Mouse (Mus musculus) lung, postnatal 0 days (tissue): ENCODE measurements at regions not wholly inside any gene's neighbourhood (a gene's known extent, or its start where the extent isn't known, plus 50 kb on each side); places are given as distances from the start of the nearest gene placed in this dataset.

Experiments
- ATAC-seq: fragments of 200-750 bp; cut with Nextera tagmentation; 2 replicates; pipeline ENCODE4 v1.8.0; 2017; ENCODE audit warnings: moderate library complexity
- DNase-seq: peaks from one replicate; pipeline ENCODE4 v3.0.0-alpha.2; 2016; ENCODE audit warnings: low spot score
- H3K27ac ChIP-seq: fragments of 300-500 bp; sonication (generic); 2 replicates; pipeline ENCODE4 v1.5.1; 2014; ENCODE audit warnings: antibody characterized with exemption, mild to moderate bottlenecking, low read length, mixed read lengths
- H3K27me3 ChIP-seq: fragments of 300-500 bp; sonication (generic); replicated peaks from 2 replicates; pipeline ENCODE4 v1.6.1; 2014; ENCODE audit warnings: low read length, mixed read lengths; ENCODE audit not compliant: insufficient read depth
- H3K36me3 ChIP-seq: fragments of 300-500 bp; sonication (generic); 2 replicates; pipeline ENCODE4 v1.6.1; 2014; ENCODE audit warnings: low read length, mixed read lengths; ENCODE audit not compliant: insufficient read depth
- H3K4me1 ChIP-seq: fragments of 300-500 bp; sonication (generic); 2 replicates; pipeline ENCODE4 v1.6.1; 2014; ENCODE audit warnings: antibody characterized with exemption, low read depth, low read length, mixed read lengths; ENCODE audit not compliant: insufficient read depth
- H3K4me2 ChIP-seq: fragments of 300-500 bp; sonication (generic); replicated peaks from 2 replicates; pipeline ENCODE4 v1.6.1; 2014; ENCODE audit warnings: low read depth, mild to moderate bottlenecking, low read length, moderate library complexity, mixed read lengths
- H3K4me3 ChIP-seq: fragments of 300-500 bp; sonication (generic); 2 replicates; pipeline ENCODE4 v1.5.1; 2014; ENCODE audit warnings: low read depth, low read length
- H3K9ac ChIP-seq: fragments of 300-500 bp; sonication (generic); replicated peaks from 2 replicates; pipeline ENCODE4 v1.6.1; 2014; ENCODE audit warnings: low read depth, mild to moderate bottlenecking
- H3K9me3 ChIP-seq: fragments of 300-500 bp; sonication (generic); 2 replicates; pipeline ENCODE4 v1.6.1; 2016; ENCODE audit warnings: low read length, mixed read lengths
- CTCF ChIP-seq: IDR thresholded peaks from 2 replicates; pipeline ENCODE4 v1.5.1; 2016; ENCODE audit warnings: antibody characterized with exemption, mild to moderate bottlenecking
- EP300 ChIP-seq: IDR thresholded peaks from 2 replicates; pipeline ENCODE4 v1.6.1; 2016; ENCODE audit warnings: antibody characterized with exemption, mild to moderate bottlenecking, control low read depth
- WGBS: fragments of 180-500 bp; shearing (Covaris S2); extraction: QIAGEN DNeasy Blood & Tissue Kit; methylation state at CpG from one replicate; pipeline ENCODE4 v1.1.7; 2014; 5-methylcytosine and 5-hydroxymethylcytosine counted together

DNA sequence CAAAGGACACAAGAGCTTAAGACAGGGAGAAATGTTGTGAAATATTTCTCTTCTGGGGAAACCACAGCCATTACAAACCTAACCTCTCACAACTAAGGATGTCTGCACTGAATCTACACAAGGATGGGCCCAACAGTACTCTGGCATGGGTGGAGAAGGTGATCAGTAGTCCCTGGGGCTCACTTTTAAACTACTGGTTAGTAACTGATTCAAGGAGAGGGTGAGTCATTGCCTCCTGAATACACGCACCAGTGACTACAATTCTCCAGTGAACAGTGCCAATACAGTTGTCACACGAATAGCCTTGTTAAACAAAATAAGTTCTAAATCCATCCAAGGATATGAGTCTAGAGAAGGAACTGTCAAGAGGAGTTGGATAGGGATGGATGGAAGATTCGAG is 232.6 kb upstream of the Gm21830 start:
- H3K27me3 ChIP-seq: no peaks in the 10 kb centered on the region
- ATAC-seq: no peak

DNA sequence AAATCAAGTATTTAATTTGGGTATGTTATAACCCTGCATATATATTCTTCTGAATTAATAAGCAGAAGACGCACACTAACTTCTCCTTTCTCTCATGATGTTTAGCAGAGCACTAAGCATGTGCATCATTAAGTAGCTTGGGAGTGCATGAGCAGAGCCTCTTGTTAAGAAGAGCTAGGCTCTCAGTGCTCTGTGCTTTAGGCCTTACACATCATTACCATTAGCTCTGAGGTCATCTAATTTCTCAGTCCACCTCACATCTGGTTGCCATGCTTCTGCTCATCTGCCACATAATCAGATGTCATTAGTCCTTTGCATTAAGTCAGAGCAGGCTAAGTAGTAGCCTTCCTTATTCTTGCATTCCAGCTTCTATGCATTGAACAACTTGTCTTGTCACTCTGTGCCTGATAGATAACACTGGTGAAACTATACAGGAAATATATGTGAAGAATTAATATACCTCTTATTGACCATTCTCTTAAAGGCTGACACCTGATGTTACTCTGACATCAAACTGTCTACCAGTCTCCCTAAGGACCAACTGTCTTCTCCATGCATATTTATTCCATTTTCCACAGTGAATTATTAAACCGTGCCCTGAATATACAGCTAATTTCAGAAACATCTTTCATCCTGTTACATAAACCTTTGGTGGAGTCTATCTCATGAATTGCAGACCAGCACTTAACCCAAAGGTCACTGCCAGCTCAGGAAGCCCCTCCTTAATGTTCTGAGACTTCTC is 192.3 kb upstream of the Gm21830 start:
- DNase-seq (no peak), ATAC-seq (no peak)
- 67% methylated on average over 2 of the region's 2 CpGs for WGBS
- no peaks in the 10 kb centered on the region for H3K27me3 ChIP-seq
- no peak overlapping the region for H3K4me3 ChIP-seq
- H3K36me3 ChIP-seq: no peaks in the 10 kb centered on the region
- H3K9ac ChIP-seq: no peak overlapping the region
- H3K9me3 ChIP-seq: no peaks in the 10 kb centered on the region
- no peak for TF ChIP-seq EP300
- TF ChIP-seq CTCF: no peak
- no peak overlapping the region for H3K4me2 ChIP-seq
- H3K27ac ChIP-seq: no peak overlapping the region
- H3K4me1 ChIP-seq: no peaks in the 10 kb centered on the region

More for the DNA sequence above, 232.6 kb upstream of the Gm21830 start:
- Histone ChIP-seq H3K9ac (no peak overlapping the region), H3K9me3 (no peaks in the 10 kb centered on the region), H3K4me1 (no peaks in the 10 kb centered on the region), H3K36me3 (no peaks in the 10 kb centered on the region), H3K27ac (no peak overlapping the region), H3K4me2 (no peak overlapping the region), H3K4me3 (no peak overlapping the region)
- DNase-seq: no peak
- WGBS: 68% methylated on average over 3 of the region's 3 CpGs
- TF ChIP-seq EP300 (no peak), CTCF (no peak)

- DNase-seq: peak; percentile 17
- no peak for TF ChIP-seq EP300
- TF ChIP-seq CTCF: peak; percentile 40
- no peak overlapping the region for H3K27ac ChIP-seq
- H3K36me3 ChIP-seq: no peaks in the 10 kb centered on the region
- 90% methylated on average over 2 of the region's 2 CpGs for WGBS
- no peaks in the 10 kb centered on the region for H3K4me1 ChIP-seq
- no peak overlapping the region for H3K4me3 ChIP-seq
- no peaks in the 10 kb centered on the region for H3K27me3 ChIP-seq
- H3K9ac ChIP-seq: no peak overlapping the region
- H3K4me2 ChIP-seq: no peak overlapping the region
- no peak for ATAC-seq
- no peaks in the 10 kb centered on the region for H3K9me3 ChIP-seq
These were observed 187.2 kb upstream of the Gm21830 start for GRCm38 (mm10) chr2:67226299-67226698.

DNA sequence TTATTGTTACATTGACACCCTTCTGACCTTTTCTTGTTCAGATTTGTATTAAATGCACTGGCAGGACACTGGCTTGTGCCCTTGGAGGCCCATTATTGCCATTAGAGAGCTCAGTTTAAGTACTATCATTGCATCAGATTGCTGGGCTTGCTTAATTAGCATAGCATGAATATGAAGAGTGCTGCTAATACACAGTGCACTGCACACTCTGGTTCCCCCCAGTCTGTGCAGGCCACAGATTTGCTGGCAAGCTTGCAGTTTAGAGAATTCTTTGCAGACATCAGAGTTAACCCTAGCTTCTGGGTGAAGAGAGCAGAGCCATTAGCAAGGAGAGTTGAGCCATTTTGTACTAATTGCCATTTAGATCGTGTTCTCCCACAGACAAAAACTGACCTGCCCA is 156.1 kb upstream of the Gm21830 start:
- TF ChIP-seq EP300 (no peak), CTCF (no peak)
- H3K36me3 ChIP-seq: no peaks in the 10 kb centered on the region
- 59% methylated on average over 1 of the region's 1 CpGs for WGBS
- DNase-seq: no peak
- H3K9me3 ChIP-seq: no peaks in the 10 kb centered on the region
- no peak overlapping the region for H3K4me2 ChIP-seq
- H3K4me3 ChIP-seq: no peak overlapping the region
- H3K27me3 ChIP-seq: no peaks in the 10 kb centered on the region
- no peak for ATAC-seq
- H3K4me1 ChIP-seq: no peaks in the 10 kb centered on the region
- H3K27ac ChIP-seq: no peak overlapping the region
- no peak overlapping the region for H3K9ac ChIP-seq
